Mouse (Mus musculus): ENCODE data around the gene Slc7a1.

GRCm38 (mm10) chr5:148282093-148282492 is 117.6 kb downstream of the Slc7a1 start:
- TF ChIP-seq EP300 (IDR thresholded peaks at IDR 0.05) (no peak), CTCF (IDR thresholded peaks at IDR 0.05) (no peak)
